Mouse (Mus musculus) heart, postnatal 14 days (tissue): ENCODE measurements around the gene Vmn2r4. TPM values are rescaled to one million over a fixed set of nuclear protein-coding genes. Genes with fewer than 3 reads are reported as not detected.
"Not testable (repeated sequence)": the region's sequence is repeated elsewhere in the genome, so short reads cannot be mapped to it uniquely, and the experiment has no call there.

Source experiments
- DNase-seq, 2 experiments: peaks; one replicate each; pipeline ENCODE4 v3.0.0; 2021 to 2022
- intact Hi-C: fragments of 180-260 bp; cut with DNase I; formaldehyde crosslinking; loops from one replicate; pipeline ENCODE4 v1.15.1; 2025
- long read RNA-seq, 2 experiments: library from polyadenylated mRNA; stranded (forward); transcript quantifications; one replicate each; pipeline ENCODE4 v2.0.0; 2021
- total RNA-seq, 2 experiments: library from RNA; stranded (reverse); gene quantifications; 2 replicates each; pipeline ENCODE4 v1.2.3; 2021

Gene Vmn2r4
- total RNA-seq: not detected
- long read RNA-seq, experiment 1: 0 reads
- long read RNA-seq, experiment 2: 0 reads

DNA sequence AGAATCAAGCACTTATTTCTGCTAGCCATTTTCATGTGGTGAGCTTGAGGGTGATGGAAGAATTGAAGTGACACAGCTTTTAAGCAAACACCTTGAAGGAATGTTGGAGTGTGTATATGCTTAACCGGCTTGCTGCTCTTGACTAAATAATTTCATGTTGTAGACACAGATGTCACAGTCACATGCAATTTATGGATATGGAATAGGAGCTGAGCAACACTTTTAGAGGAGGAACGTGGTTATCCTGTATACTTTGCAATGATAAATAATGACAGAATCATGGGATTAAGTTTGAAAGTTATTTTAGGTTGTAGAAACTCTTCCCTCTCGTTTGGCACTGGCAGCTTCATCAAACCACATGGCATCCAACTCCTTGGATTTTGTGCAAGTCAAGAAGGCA lies at the start of gene Vmn2r4:
Vmn2r4 (minus strand) TSS at position 101 of the 400 bp plus-strand sequence.
- DNase-seq: not testable (repeated sequence)

DNA sequence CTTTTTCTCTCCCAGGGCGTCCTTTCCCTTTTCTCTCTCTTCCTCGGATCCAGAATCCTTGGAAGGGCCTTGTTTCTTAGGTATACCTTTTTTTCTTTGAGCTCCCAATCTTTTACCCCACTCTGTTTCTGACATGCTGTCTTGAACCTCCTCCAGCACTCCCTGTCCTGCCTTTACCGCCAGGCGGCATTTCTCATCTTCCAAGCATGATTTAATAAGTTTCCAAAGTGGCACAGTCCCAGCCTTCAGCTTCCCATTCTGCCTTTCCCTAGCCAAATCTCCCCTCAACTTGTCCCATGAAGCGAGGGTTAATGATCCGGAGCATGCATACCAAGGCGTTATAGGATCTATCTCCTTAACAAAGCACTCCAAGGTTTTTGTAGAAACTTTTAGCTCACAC lies 19.1 kb upstream of the Vmn2r4 start:
- DNase-seq, intact Hi-C loops: not testable (repeated sequence)

More for the DNA sequence above, at the start of gene Vmn2r4:
- intact Hi-C loops: not testable (repeated sequence)

DNA sequence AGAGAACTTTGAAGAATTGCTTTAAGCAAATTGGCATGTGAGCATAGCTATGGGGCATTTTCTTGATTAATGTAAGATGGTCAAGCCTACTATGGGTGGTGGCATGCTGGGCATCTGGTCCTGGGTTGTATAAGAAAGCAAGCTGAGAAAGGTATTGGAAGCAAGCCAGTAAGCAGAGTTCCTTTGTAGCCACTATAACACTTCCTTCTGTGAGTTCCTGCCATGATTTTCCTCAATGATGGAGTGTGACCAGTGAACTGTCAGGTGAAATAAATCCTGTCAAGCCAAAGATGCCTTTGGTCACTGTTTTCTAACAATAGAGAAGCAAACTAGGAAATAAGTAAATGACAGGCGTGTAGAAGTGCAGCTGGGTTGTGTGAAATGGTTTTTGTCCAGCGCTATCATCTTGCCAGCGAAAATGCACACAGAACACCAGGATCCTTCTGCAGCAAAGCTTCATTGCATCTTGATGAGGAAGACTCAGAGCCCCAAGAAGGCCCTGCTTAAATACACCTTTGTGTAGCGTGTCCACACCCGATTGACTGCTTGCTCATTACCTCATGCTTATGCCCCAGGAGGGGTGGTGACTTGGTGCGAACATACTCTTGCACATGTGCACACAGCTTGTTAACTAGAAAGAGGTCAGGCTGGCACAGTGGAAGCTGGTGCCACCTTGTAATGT lies 13.1 kb upstream of the Vmn2r4 start:
- intact Hi-C loops, DNase-seq: not testable (repeated sequence)

DNA sequence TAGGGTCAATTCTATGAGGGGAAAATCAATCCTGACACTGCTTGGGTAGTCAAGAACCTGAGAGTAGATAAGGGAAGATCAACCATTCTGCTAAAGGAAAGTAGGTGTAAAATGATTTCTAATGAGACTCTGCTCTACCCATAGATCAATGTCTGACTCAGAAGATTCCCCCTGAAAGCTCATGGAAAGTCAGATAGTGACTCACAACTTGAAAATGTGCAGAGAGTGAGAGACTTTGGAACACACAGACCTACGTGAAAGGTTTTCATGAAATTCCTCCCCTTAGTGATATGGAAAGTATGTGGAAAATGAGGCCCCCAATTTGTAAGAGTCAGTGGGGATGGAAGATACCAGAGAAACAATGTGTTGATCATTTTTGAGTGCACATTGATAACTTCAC lies 7.0 kb upstream of the Vmn2r4 start:
- DNase-seq, intact Hi-C loops: not testable (repeated sequence)

DNA sequence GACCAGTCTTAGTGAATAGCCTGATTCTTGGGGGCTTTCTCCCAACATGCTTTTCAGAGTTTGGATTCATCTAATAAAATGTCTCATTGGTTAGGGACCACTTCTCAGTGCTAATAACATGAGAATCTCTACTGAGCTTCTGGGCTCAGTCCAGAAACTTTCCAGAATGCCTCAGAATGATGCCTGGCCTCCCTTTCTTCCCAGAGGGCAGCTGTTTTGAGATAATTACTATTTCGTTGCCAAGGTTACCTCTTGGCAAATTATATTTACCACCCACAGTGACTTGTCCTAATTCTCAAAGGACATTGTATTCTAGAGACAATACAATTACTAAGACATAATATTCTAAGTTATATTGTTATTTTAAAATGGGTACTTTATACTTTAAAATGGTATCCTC lies 2.3 kb upstream of the Vmn2r4 start:
- DNase-seq, intact Hi-C loops: not testable (repeated sequence)

DNA sequence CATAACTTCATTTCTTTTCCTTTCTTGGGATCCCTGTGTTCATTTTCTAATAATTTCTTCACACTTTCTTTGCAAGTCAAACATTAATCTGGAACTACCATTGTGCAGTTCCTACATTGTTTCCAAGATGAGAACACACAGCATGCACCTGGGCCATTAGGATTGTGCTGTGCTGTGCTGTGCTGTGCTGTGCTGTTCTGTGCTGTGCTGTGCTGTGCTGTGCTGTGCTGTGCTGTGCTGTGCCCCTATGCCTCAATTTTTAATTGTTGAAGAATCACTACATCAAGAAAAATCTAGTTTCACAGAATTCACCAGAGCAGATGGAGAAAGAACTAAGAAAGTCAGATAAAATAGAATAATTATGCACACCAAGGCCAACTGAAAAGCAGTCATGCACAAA lies 915 bp downstream of the Vmn2r4 start:
- DNase-seq, intact Hi-C loops: not testable (repeated sequence)

DNA sequence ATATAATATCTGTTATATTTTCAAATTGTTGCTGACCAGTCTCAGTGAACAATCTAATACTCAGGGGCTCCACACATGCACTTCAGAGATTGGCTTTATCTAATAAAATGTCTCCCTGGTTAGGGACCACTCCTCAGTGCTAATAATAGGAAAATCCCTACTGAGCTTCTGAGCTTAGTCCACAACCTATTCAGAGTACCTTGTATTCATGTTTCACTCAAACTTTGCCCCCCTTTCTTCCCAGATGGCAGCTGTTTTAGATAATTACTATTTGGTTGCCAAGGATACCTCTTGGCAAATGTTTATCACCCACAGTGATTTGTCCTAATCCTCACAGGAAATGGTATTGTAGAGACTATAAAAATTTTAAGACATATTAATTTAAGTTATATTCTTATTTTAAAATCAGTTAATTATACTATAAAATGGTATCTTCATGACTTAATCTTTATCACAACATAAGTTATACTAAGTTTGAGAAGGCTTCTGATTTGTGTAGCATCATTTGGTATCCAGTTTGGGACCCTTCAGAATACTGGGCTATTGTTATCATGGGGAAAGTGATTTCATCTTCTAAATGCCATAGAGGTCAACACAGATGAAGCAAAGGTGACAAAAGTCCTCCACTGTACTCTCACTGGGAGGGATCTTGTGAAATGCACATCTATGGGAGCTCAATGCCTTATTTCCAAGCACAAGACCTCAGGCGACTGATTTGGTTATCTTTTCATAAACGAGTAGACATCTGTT lies 55.7 kb downstream of the Vmn2r4 start:
- no peak for DNase-seq
- intact Hi-C loops: no loop called here

Other genes starting within 250 kb of the Vmn2r4 start
- not detected for gene Vmn2r3, start 125.7 kb downstream of the Vmn2r4 start, total RNA-seq
- not detected for gene Vmn2r5, start 94.5 kb upstream of the Vmn2r4 start, total RNA-seq
- not detected for gene Vmn2r6, start 150.5 kb upstream of the Vmn2r4 start, total RNA-seq